Mouse (Mus musculus) brain, embryonic 14.5 days (tissue): ENCODE data around the gene Scrn1.

ENCODE experiments used
- CTCF ChIP-seq: fragments of 200-500 bp; IDR thresholded peaks from 2 replicates; pipeline ENCODE4 v1.5.1; 2012; ENCODE audit warnings: inconsistent platforms, mild to moderate bottlenecking, moderate library complexity, borderline replicate concordance; ENCODE audit not compliant: insufficient read depth, insufficient read length; ENCODE audit errors: extremely low read depth
- POLR2A ChIP-seq: fragments of 200-500 bp; IDR thresholded peaks from 2 replicates; pipeline ENCODE4 v1.6.1; 2012; ENCODE audit warnings: mild to moderate bottlenecking, inconsistent platforms, borderline replicate concordance; ENCODE audit not compliant: poor library complexity, insufficient read depth, insufficient read length, severe bottlenecking; ENCODE audit errors: extremely low read depth

DNA sequence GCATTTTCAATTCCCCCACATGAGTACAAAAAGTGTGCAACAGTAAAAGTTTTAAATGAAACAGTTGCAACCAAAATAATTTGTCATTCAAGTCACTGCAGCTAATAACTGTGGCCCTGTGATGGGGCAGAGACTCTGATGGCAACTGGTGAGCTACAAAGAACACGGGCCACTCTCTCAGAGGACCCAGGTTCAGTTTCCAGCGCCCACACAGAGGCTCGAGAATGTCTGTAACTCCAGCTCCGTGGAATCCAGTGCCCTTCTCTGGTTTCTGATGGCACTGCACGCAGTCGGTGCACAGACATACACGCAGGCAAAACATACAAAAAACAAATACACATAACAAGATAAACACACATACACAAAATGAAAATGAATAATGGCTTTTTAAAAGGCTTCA lies 8.6 kb downstream of the Scrn1 start:
- TF ChIP-seq CTCF = no peak
- no peak for TF ChIP-seq POLR2A
